Mouse (Mus musculus): Measurements from ENCODE around the gene Tmem130. TPM values are rescaled to one million over a fixed set of nuclear protein-coding genes. Genes with fewer than 3 reads are reported as not detected.
"Not testable (repeated sequence)": the region's sequence is repeated elsewhere in the genome, so short reads cannot be mapped to it uniquely, and the experiment has no call there.

Tmem130 gene
- polyA plus RNA-seq, 1 experiment from 2014 or later, result 2.9 TPM

- 89% methylated on average over 5 of the region's 5 CpGs for WGBS
- TF ChIP-seq EP300 (optimal IDR thresholded peaks at IDR 0.05) (no peak), CTCF (IDR thresholded peaks at IDR 0.05; ENCODE audit: low read depth) (peak; percentile 41)
- DNase-seq (ENCODE audit: low spot score), result no peak
- no peaks in the 10 kb centered on the region for H3K27me3 ChIP-seq (ENCODE audit: control insufficient read depth, insufficient read depth, low read length)
- no peak overlapping the region for H3K27ac ChIP-seq (replicated peaks)
- no peak overlapping the region for H3K4me2 ChIP-seq (replicated peaks; ENCODE audit: low read depth)
- no peak overlapping the region for H3K9ac ChIP-seq (ENCODE audit: low read length)
- no peak overlapping the region for H3K4me3 ChIP-seq (ENCODE audit: low read depth, low read length)
- H3K9me3 ChIP-seq (ENCODE audit: control insufficient read depth, low read length), result no peaks in the 10 kb centered on the region
- no peaks in the 10 kb centered on the region for H3K4me1 ChIP-seq (replicated peaks; ENCODE audit: control insufficient read depth, insufficient read depth)
- H3K36me3 ChIP-seq (ENCODE audit: control insufficient read depth, insufficient read depth, low read length), result peaks cover 64% of the 10 kb centered on the region
- ATAC-seq (ENCODE audit: low FRiP score, low TSS enrichment), result no peak
Observed at GRCm38 (mm10) chr5:144793374-144793773, 31.8 kb upstream of the Tmem130 start.

GRCm38 (mm10) chr5:144786464-144786863 lies 24.8 kb upstream of the Tmem130 start:
- Histone ChIP-seq H3K36me3 (ENCODE audit: control insufficient read depth, insufficient read depth, low read length) (peaks cover 47% of the 10 kb centered on the region), H3K9me3 (ENCODE audit: control insufficient read depth, low read length) (no peaks in the 10 kb centered on the region), H3K9ac (ENCODE audit: low read length) (no peak overlapping the region), H3K27me3 (ENCODE audit: control insufficient read depth, insufficient read depth, low read length) (no peaks in the 10 kb centered on the region), H3K4me1 (replicated peaks; ENCODE audit: control insufficient read depth, insufficient read depth) (no peaks in the 10 kb centered on the region), H3K27ac (replicated peaks) (no peak overlapping the region), H3K4me3 (ENCODE audit: low read depth, low read length) (no peak overlapping the region), H3K4me2 (replicated peaks; ENCODE audit: low read depth) (no peak overlapping the region)
- TF ChIP-seq EP300 (optimal IDR thresholded peaks at IDR 0.05), result no peak
- TF ChIP-seq CTCF (IDR thresholded peaks at IDR 0.05; ENCODE audit: low read depth), result no peak
- DNase-seq (ENCODE audit: low spot score), result no peak
- no peak for ATAC-seq (ENCODE audit: low FRiP score, low TSS enrichment)
- 99% methylated on average over 18 of the region's 18 CpGs for WGBS

- 78% methylated on average over 8 of the region's 8 CpGs for WGBS
- no peak for DNase-seq (ENCODE audit: low spot score)
- no peak for TF ChIP-seq EP300 (optimal IDR thresholded peaks at IDR 0.05)
- no peak for TF ChIP-seq CTCF (IDR thresholded peaks at IDR 0.05; ENCODE audit: low read depth)
- H3K27ac ChIP-seq (replicated peaks), result no peak overlapping the region
- H3K4me3 ChIP-seq (ENCODE audit: low read depth, low read length), result no peak overlapping the region
- no peak for ATAC-seq (ENCODE audit: low FRiP score, low TSS enrichment)
- H3K4me2 ChIP-seq (replicated peaks; ENCODE audit: low read depth), result no peak overlapping the region
- H3K9ac ChIP-seq (ENCODE audit: low read length), result no peak overlapping the region
- H3K36me3 ChIP-seq (ENCODE audit: control insufficient read depth, insufficient read depth, low read length), result peaks cover 46% of the 10 kb centered on the region
- no peaks in the 10 kb centered on the region for H3K27me3 ChIP-seq (ENCODE audit: control insufficient read depth, insufficient read depth, low read length)
- H3K4me1 ChIP-seq (replicated peaks; ENCODE audit: control insufficient read depth, insufficient read depth), result no peaks in the 10 kb centered on the region
- H3K9me3 ChIP-seq (ENCODE audit: control insufficient read depth, low read length), result no peaks in the 10 kb centered on the region
Observed at GRCm38 (mm10) chr5:144780654-144781053, 19.0 kb upstream of the Tmem130 start.

GRCm38 (mm10) chr5:144773231-144773630 lies 11.6 kb upstream of the Tmem130 start:
- Histone ChIP-seq H3K9ac (ENCODE audit: low read length) (no peak overlapping the region), H3K27ac (replicated peaks) (no peak overlapping the region), H3K27me3 (ENCODE audit: control insufficient read depth, insufficient read depth, low read length) (no peaks in the 10 kb centered on the region), H3K36me3 (ENCODE audit: control insufficient read depth, insufficient read depth, low read length) (peaks cover 13% of the 10 kb centered on the region), H3K4me1 (replicated peaks; ENCODE audit: control insufficient read depth, insufficient read depth) (peaks cover 4% of the 10 kb centered on the region; the same call in 1 of the 2 replicates), H3K9me3 (ENCODE audit: control insufficient read depth, low read length) (no peaks in the 10 kb centered on the region), H3K4me2 (replicated peaks; ENCODE audit: low read depth) (no peak overlapping the region), H3K4me3 (ENCODE audit: low read depth, low read length) (no peak overlapping the region)
- TF ChIP-seq EP300 (optimal IDR thresholded peaks at IDR 0.05) (no peak), CTCF (IDR thresholded peaks at IDR 0.05; ENCODE audit: low read depth) (0 out of 2 replicates have a peak, but pooled peaks have one; percentile 21)
- WGBS, result 89% methylated on average over 6 of the region's 6 CpGs
- no peak for DNase-seq (ENCODE audit: low spot score)
- no peak for ATAC-seq (ENCODE audit: low FRiP score, low TSS enrichment)

GRCm38 (mm10) chr5:144769067-144769482 lies 7.5 kb upstream of the Tmem130 start:
- Histone ChIP-seq H3K4me1 (replicated peaks; ENCODE audit: control insufficient read depth, insufficient read depth) (peaks cover 4% of the 10 kb centered on the region; the same call in 1 of the 2 replicates), H3K9me3 (ENCODE audit: control insufficient read depth, low read length) (no peaks in the 10 kb centered on the region), H3K9ac (ENCODE audit: low read length) (peak overlapping the region; percentile 87), H3K36me3 (ENCODE audit: control insufficient read depth, insufficient read depth, low read length) (no peaks in the 10 kb centered on the region; the same call in 1 of the 2 replicates), H3K4me2 (replicated peaks; ENCODE audit: low read depth) (peak overlapping the region; percentile 74), H3K4me3 (ENCODE audit: low read depth, low read length) (peak overlapping the region; percentile 62), H3K27me3 (ENCODE audit: control insufficient read depth, insufficient read depth, low read length) (no peaks in the 10 kb centered on the region), H3K27ac (replicated peaks) (peak overlapping the region; percentile 92)
- no peak for TF ChIP-seq CTCF (IDR thresholded peaks at IDR 0.05; ENCODE audit: low read depth)
- TF ChIP-seq EP300 (optimal IDR thresholded peaks at IDR 0.05), result no peak
- DNase-seq (ENCODE audit: low spot score) (no peak), ATAC-seq (ENCODE audit: low FRiP score, low TSS enrichment) (peak; percentile 41)
- WGBS, result 12% methylated on average over 8 of the region's 8 CpGs

GRCm38 (mm10) chr5:144767911-144768841 lies 6.6 kb upstream of the Tmem130 start:
- H3K4me1 ChIP-seq (replicated peaks; ENCODE audit: control insufficient read depth, insufficient read depth), result peaks cover 4% of the 10 kb centered on the region; the same call in 1 of the 2 replicates
- peak; percentile 88 for TF ChIP-seq CTCF (IDR thresholded peaks at IDR 0.05; ENCODE audit: low read depth)
- TF ChIP-seq EP300 (optimal IDR thresholded peaks at IDR 0.05), result no peak
- WGBS, result under 1% methylated on average over 91 of the region's 92 CpGs

GRCm38 (mm10) chr5:144767106-144767798 lies 5.6 kb upstream of the Tmem130 start, which contains the start of gene Trrap:
Gene Trrap, plus strand, starts transcription at chr5:144767732.
- DNase-seq (ENCODE audit: low spot score); H3K27me3 ChIP-seq (ENCODE audit: control insufficient read depth, insufficient read depth, low read length); H3K9me3 ChIP-seq (ENCODE audit: control insufficient read depth, low read length); H3K36me3 ChIP-seq (ENCODE audit: control insufficient read depth, insufficient read depth, low read length); H3K4me1 ChIP-seq (replicated peaks; ENCODE audit: control insufficient read depth, insufficient read depth): not testable (repeated sequence)
- Histone ChIP-seq H3K4me3 (ENCODE audit: low read depth, low read length) (peak within 1 kb of the TSS; percentile 62), H3K4me2 (replicated peaks; ENCODE audit: low read depth) (peak within 1 kb of the TSS; percentile 74), H3K9ac (ENCODE audit: low read length) (peak within 1 kb of the TSS; percentile 87), H3K27ac (replicated peaks) (peak within 1 kb of the TSS; percentile 92)
- 83% methylated on average over 13 of the region's 15 CpGs for WGBS
- ATAC-seq (ENCODE audit: low FRiP score, low TSS enrichment), result peak; percentile 8

More at GRCm38 (mm10) chr5:144767911-144768841, 6.6 kb upstream of the Tmem130 start:
- H3K4me2 ChIP-seq (replicated peaks; ENCODE audit: low read depth), result peak overlapping the region; percentile 74
- no peaks in the 10 kb centered on the region; the same call in 1 of the 2 replicates for H3K36me3 ChIP-seq (ENCODE audit: control insufficient read depth, insufficient read depth, low read length)
- H3K9ac ChIP-seq (ENCODE audit: low read length), result peak overlapping the region; percentile 87
- H3K27me3 ChIP-seq (ENCODE audit: control insufficient read depth, insufficient read depth, low read length), result no peaks in the 10 kb centered on the region
- H3K9me3 ChIP-seq (ENCODE audit: control insufficient read depth, low read length), result no peaks in the 10 kb centered on the region
- H3K4me3 ChIP-seq (ENCODE audit: low read depth, low read length), result peak overlapping the region; percentile 62
- ATAC-seq (ENCODE audit: low FRiP score, low TSS enrichment), result peak; percentile 84
- H3K27ac ChIP-seq (replicated peaks), result peak overlapping the region; percentile 92
- DNase-seq (ENCODE audit: low spot score), result peak; percentile 90
